Mouse (Mus musculus): ENCODE measurements around the gene Jak3.

The Jak3 gene

GRCm38 (mm10) chr8:71665331-71666130 is 10.6 kb upstream of the Jak3 start:
- DNase-seq (ENCODE audit: low spot score in 2 of 2): peak; percentile 81 to 85

DNA sequence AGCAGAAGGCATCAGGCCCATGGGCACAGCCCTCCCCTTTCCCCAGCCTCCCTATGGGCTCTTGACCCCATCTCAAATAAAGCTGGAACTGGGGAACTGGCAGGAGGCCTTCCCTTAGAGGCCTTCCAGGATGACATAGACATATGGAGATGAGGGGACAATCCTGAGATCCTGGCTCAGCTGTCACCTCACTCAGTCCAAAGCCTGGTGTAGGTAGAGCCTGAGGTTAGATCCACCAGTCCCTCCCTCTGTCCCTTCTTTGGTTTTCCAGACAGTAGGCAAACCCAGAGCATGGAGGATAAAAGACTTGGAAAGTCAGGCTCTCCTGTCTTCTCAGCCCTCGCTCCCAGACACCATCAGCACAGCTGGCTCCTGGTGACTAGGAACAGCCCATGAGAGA is 9.2 kb upstream of the Jak3 start:
- DNase-seq (ENCODE audit: low spot score in 2 of 2): no peak

DNA sequence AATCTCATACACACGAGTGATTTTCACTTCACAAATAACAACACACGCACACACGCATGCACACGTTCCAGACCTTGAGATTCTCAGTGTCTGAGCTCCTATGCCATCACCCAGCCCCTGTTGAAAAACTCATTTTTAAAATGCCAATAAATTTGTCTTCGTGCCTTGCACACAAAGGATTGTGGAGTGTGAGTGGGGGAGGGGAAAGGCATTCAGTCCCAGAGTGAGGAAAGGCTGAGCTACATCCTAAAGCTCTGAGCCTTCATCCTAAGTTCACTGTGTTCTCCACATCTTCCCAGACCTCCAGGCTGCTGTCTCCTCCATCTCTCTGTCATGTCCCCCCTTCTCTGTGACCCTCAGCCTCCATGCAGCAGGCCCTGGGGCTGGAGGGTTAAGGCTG is 8.8 kb upstream of the Jak3 start:
- no peak for DNase-seq (ENCODE audit: low spot score in 2 of 2)

DNA sequence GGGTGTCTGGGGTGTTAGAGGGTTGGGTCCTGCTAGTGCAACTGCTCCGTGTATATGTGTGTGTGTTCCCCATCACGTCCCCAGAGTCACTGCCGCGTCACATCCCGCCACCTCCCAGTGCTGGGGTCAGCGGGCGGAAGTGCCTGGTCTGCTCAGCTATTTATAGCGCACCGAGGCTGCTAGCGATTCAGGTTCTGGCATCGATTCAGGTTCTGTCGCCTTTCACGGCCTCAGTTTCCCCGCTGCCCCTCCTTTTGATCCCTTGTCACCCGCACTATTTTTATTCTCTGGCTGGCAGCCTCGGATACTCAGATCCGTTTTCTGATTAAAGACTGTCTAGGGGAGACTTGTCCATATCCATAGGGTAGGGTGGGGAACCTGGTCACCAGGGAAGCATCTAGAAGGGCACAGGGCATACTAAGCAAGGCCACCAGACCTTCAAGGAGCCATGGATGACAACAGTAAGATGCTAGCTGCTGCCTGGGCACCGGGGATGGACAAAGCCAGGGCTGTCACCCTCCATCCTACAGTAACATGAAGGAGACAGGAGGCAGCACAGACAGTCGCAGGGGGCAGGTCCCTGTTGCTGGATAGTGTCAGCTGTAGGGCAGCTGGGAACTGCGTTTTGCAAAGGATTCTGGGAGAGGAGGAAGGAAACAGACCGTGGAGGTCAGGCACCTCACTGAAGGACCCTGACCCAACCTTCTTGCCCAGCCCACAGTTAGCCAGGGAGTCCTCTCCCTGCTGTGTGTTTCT is 7.7 kb upstream of the Jak3 start:
- DNase-seq (ENCODE audit: low spot score in 2 of 2): peak; percentile 74 to 83

- no peak for DNase-seq (ENCODE audit: low spot score in 2 of 2)
These were observed 5.9 kb upstream of the Jak3 start for GRCm38 (mm10) chr8:71670198-71670597.

DNA sequence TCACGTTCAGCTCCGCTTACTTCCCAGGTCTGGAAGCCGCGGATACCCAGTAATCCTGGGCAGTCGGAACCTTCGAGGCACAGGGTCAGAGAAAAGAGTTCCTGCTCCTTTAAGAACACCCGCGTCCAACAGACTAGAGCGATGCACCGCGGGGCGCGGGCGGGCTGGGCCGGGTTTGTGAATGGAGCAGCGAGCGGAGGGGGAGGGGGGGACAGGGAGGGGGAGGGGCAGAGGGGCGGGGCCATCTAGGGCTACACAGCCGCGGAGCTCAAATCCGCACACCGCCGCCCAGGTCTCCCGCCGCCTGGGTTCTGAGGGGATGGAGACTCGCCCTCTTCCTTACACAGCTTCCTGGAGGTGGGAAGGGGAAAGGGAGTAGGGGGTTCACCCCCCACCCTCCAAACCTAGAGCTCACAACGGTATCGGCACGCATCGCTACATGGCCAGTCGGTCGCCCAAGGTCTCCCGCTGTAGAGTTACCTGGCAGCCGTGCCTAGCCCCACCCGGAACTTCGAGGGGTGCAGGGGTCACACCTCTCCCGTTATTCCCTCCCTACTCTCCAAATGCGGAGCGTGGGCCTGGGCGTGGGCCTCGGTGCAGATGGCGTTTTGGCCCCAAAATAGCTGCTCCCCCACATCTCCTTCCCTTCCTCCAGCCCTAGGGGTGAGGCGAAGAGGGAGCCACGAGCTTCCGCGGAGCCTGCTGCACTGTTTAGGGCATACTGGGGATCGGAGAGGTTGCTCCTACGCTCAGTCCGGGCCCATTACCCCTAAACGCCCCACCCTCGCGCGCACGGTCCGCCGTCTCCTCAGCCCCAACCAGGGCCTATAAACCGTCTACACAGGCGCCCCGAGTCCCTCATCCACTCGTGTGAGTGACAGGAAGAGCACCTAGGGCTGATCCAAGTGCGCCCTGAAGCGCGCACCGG is 5.2 kb upstream of the Jak3 start:
- no peak for DNase-seq (ENCODE audit: low spot score in 2 of 2)

GRCm38 (mm10) chr8:71671549-71671965 is 4.5 kb upstream of the Jak3 start, which contains the start of gene Unc13a:
Gene Unc13a (minus strand): TSS chr8:71671757.
- peak; percentile 83 to 89 for DNase-seq (ENCODE audit: low spot score in 2 of 2)

GRCm38 (mm10) chr8:71672168-71672735 is 3.8 kb upstream of the Jak3 start:
- no peak for DNase-seq (ENCODE audit: low spot score in 2 of 2)

DNA sequence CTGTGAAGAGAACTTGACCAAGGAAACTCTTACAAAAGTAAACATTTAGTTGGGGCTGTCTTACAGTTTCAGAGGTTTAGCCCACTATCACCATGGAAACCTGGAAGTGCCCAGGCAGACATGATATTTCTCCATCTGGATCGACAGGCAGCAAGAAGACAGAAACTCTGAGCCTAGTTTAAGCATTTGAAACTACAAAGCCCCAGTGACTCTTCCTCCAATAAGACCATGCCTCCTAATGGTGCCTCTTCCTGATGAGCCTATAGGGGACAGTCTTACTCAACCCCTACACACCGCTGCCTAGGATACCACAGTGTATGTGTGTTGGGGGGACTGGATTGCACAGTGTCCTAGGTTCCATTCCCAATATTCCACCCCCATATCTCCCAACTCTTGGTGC is 2.0 kb upstream of the Jak3 start:
- DNase-seq (ENCODE audit: low spot score in 2 of 2): no peak

DNA sequence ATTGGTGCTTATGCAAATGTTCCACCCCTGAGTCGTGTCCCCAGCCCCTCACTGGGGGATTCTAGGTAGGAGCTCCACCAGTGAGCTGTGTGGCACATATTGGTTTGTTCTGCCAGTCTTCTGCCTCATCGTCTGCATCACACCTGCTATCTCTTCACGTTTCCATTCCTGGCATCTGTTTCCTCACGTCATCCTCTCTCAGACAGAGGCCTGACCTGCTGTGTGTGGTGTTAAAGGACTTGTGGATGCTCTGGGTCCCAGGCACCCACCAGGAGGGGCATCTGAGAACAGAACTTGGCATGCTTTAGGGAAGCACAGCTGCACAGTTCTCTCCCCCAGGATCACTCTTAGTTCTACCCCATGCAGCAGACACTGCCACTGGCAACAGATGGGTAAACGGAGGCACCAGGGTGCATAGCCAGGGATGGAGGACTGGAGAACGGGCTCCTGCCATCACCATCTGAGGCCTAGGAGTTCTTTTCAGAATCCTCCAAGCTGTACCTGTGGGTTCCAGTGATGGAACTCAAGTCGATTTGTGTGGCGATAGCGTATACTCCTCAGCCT is 558 bp upstream of the Jak3 start:
- DNase-seq (ENCODE audit: low spot score in 2 of 2): no peak

GRCm38 (mm10) chr8:71676803-71677202 is 707 bp downstream of the Jak3 start:
- no peak for DNase-seq (ENCODE audit: low spot score in 2 of 2)

- peak; percentile 29 to 37 for DNase-seq (ENCODE audit: low spot score in 2 of 2)
These were observed 1.5 kb downstream of the Jak3 start for GRCm38 (mm10) chr8:71677555-71677954.

DNA sequence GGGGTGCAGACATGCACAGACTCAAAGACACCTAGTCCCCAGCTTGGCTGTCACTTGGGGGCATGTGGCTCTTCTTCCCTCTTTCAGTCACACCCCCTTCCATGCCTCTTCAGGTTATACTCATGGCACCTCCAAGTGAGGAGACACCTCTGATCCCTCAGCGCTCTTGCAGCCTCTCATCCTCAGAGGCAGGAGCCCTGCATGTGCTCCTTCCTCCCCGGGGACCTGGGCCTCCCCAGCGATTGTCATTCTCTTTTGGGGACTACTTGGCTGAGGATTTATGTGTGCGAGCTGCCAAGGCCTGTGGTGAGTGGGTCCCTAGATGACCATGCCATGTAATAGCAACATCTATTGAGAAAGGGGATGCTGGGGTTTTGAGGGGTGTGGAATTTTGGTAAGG is 2.1 kb downstream of the Jak3 start:
- DNase-seq (ENCODE audit: low spot score in 2 of 2): no peak

DNA sequence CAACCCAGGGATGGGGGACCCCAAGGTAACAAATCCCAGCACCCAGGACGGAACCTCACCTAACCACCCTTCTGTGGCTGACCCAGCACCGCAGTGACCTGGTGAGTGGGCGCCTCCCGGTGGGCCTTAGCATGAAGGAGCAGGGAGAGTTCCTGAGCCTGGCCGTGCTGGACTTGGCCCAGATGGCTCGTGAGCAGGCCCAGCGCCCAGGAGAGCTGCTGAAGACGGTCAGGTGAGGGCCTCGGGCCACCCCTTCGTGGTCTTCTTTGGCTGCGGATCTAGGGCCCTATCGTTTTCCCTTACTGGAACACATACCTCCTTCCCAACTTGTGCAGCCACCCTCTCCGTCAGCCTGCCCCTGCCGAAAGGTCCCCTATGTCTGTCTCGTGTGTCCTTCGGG is 3.0 kb downstream of the Jak3 start:
- DNase-seq (ENCODE audit: low spot score in 2 of 2): no peak

- DNase-seq (ENCODE audit: low spot score in 2 of 2): no peak
These were observed 3.6 kb downstream of the Jak3 start for GRCm38 (mm10) chr8:71679550-71680168.

GRCm38 (mm10) chr8:71680471-71680870 is 4.4 kb downstream of the Jak3 start:
- DNase-seq (ENCODE audit: low spot score in 2 of 2): no peak

GRCm38 (mm10) chr8:71681369-71681915 is 5.3 kb downstream of the Jak3 start:
- no peak for DNase-seq (ENCODE audit: low spot score in 2 of 2)

DNA sequence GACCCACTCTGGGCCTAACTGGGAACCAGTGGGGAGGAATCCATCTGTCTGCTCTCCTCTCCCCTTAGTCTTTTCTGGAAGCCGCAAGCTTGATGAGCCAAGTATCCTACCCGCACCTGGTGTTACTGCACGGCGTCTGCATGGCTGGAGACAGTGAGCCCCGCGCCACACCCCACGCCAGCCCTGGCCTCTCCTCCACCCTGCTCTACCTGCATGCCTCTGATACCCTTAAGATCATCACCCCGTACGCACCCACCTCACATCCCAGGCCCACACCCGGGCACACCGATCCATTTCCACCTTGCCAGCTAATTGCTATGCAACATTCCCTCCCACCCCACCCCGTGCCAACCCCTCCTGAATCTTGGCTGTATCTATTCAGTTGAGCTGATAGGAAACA is 6.7 kb downstream of the Jak3 start:
- DNase-seq (ENCODE audit: low spot score in 2 of 2): no peak

- no peak for DNase-seq (ENCODE audit: low spot score in 2 of 2)
These were observed 8.6 kb downstream of the Jak3 start for GRCm38 (mm10) chr8:71684701-71685100.

DNA sequence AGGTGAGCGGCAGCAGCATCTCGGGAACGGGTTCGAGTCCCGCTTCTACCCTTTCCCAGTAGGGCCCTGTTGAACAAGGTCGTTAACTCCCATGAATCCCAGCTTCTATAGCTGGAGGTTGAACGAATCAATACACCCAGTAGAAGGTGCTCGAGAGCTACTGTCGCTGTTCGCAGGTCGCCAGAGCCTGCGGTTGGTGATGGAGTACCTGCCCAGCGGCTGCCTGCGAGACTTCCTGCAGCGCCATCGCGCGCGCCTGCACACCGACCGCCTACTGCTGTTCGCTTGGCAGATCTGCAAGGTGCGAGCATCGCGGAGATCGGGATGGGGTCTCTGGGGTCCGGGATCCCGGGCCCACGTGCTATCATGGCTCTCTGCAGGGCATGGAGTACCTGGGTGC is 9.5 kb downstream of the Jak3 start:
- DNase-seq (ENCODE audit: low spot score in 2 of 2): no peak

Data from natural killer cell, adult 2 months (primary cell).